Mouse (Mus musculus) left cerebral cortex, adult 8-10 months (tissue): ENCODE results near the gene Glis3. TPM values are rescaled to one million over a fixed set of nuclear protein-coding genes. Genes with fewer than 3 reads are reported as not detected.
A peak's percentile ranks its signal among the peaks of the same experiment; 100 is the strongest.

Experiments used
- DNase-seq, 2 experiments: peaks; one replicate each; pipeline ENCODE4 v3.0.0; 2022; ENCODE audit warnings: low spot score in 2 of 2
- total RNA-seq, 4 experiments: library from RNA; stranded (reverse); gene quantifications; 2 replicates each; pipeline ENCODE4 v1.2.4; 2022

Glis3 gene
- total RNA-seq, 4 experiments from 2014 or later = 7.1 to 8.6 (median 7.2) TPM

DNA sequence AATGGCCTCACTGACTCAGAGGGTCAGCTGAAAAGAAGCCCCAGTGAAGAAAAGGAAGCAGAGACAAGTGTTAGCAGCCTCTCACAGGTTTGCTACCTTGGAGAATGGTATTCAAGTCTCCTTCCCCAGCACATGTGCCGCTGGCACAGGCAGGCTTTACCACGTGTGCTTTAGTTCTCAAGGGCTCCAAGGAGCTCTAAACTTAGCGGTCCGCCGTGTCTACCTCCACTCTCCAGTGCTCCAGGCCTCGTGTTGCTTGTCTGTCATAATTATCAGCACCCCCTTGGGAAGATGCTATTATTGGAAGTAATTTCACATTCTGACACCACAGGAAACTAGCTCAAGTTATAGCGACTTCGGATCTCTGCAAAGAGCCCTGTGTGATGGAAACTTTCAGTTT lies 344.0 kb downstream of the Glis3 start:
- DNase-seq = no peak

DNA sequence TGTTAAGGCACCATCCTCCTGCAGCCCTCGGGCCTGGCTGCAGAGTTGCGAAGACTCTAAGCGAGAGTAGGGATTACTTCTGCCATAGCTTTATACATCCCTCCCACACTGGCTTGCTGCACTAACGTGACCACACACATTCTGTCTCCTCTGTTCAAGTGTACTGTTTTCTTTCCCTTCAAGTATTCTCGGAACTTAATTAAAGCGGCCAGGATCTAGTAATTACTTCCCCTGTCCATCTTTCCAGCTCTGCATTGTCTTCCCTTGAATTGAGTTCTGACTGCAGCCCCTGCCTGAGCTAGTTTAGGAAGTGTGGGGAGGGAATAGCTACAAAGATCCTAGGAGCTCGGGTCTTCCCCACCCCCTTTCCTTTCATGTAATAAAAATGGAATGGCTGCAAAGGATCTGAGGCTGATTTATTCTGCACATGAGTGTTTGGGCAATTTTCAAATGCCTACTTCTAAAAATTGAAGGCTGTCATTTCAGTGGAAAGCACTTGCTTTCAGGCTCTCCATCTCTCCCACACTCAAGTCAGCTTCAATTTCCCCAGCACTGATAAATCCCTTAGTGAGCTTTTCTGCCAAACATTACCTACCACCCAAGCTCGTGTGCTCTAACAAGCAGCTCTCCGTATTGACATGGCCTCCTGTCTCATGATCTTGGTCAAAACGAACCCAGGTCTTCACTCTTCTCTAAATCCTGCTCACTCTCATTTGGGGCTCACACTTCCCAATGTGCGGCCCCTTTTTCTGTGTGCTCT lies 346.7 kb downstream of the Glis3 start:
- no peak for DNase-seq

DNA sequence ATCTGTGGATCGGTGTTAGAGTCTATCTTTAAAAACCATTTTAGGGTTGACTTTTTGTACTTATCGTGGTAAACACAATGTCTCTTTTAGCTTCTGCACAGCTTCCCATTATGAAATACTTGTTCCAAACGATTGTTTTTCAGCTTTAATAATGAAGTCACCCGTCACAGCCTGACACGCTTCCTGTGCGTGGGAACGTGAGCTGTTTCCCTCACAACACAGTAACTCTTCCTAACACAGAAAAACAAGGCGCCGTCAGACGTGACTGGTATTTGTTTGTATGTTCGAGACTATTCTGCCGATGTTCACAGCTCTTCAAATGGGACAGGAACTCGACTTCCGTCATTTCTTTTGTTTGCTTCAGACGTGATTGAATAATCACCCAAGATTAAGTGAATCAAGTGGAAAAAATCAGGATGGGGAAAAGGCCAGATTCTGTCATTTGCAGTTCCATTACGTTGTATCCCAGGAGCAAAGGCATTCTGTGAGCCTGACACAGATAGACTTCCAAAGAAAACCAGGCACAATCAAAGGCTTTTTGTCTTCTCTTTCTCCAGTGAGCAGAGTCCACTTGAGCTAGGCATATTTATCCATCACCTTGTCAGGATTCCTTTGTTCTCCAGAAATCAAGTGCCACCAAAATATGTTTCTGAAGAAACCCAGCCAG lies 351.3 kb downstream of the Glis3 start:
- DNase-seq = no peak

DNA sequence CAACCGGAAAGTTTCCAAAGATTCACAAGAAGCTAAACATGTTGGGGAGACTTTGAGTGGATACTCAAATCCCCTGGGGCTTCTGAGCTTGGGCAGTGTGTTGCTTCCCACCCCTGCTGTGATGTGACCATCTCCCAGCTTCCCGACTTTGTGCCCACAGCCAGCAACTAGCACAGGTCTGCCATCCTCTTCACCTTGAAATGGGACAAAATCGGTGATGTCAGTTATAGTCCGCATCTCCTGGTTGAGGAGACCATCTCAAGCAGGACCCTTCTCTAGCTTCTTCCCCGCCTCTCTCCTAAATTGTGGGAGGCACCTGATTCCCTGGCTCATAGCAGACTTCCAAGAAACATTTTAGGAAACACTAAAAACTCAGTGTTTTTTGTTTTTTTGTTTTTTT lies 352.3 kb downstream of the Glis3 start:
- DNase-seq = no peak

DNA sequence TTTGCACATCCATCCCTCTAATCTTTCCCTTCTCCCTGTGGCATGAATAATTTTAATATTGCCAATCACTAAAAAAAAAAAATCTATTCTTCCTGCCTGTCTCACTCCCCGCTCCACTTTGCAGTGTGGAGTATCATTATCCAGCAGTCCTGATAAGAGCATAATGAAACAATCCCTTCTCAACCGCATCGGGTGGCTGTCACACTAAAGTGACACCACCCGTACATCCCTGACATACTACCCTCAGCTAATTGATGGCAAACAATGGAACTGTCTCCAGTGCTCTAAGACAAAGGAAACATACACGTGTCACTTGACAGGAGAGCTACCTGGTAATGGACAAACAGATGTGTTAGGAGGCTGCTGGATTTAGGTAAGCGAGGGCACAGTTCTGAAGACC lies 373.8 kb downstream of the Glis3 start:
- no peak for DNase-seq

DNA sequence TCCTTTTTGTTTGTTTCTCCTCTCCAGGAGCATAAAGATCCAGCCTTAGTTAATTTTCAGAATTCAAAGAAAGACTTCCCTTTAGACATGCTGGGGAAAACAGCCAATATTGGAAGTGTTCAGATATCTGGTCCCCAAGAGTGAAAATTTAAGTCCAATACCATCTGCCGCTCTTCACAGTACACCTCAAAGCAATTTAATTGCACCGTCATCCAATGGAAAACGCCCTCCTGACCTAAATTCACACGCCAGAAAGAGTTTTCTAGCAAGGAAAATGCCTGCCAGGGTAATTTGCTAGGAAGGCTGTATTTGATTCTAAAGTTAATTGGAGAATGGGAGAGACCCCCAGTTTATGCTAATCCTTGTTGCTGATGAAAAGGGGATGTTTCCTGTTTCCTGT lies 374.4 kb downstream of the Glis3 start:
- DNase-seq = no peak

DNA sequence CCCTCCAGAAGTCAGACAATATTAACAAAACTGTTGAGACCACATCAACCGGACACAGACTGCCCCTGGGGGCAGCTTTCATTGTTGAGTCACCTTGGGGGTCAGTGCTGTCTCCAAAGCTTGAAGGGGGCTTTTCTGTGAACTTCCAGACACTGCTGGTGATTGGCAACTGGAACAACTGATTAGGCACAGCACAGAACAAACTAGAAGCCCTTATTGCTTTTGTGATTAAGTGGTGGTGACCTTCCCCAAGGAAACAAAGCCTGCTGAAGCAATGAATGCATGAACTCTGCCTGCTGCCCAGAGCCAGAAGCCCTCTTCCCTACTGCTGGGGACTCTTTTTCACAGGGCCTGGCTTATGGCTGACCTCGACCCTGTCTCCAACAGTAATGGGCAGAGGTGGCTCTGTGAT lies 377.0 kb downstream of the Glis3 start:
- DNase-seq = no peak

- DNase-seq = no peak
These were observed 379.7 kb downstream of the Glis3 start for GRCm38 (mm10) chr19:28300226-28300625.

DNA sequence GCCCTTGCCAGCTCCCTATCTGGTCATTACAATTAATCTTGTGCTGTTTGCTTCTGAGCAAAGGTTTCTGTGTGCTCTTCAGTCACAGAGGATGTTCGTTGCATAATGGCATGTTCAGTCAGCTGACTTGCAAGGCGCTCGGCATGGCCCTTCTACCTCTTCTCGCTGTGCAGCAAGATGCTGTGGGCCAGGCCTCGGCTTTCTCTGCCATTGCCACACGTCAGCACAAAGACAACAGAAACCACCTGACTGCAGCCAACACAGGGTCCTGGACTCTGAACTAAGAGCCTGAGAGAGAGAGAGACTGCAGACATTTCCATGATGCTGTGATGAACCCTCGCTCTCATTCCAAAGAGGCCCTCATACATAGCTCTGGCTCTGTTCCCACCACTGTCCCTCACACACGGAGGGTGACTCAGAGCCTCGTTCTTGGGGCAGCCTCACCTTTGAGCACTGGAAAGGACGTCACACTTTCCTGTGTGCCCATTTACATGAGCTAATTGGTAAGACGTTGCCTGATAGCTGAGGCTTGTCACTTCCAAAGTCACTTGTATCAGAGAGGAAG lies 380.6 kb downstream of the Glis3 start:
- no peak for DNase-seq

GRCm38 (mm10) chr19:28298669-28299068 lies 381.2 kb downstream of the Glis3 start:
- peak in 1 of 2 experiments; percentile 32 for DNase-seq

GRCm38 (mm10) chr19:28291596-28291995 lies 388.3 kb downstream of the Glis3 start:
- DNase-seq = no peak

DNA sequence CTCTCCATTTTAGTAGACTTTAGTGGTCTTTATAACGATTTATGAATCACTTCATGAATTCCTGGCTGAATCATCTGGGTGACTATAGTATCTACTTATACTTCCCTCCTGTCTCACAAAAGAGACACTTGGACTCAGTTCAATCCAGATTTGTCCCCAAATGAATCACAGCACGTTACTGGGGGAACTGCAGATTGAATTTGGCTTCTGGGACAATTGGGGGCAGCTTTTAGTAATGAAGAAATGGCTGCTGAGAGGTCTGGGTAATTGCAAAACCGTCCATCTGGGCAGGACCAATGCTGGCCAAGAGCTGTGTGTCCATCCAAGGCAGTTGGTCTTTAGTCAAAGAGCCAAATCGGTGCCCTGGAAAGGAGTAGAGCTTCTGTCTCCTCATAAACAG lies 390.4 kb downstream of the Glis3 start:
- peak in 1 of 2 experiments; percentile 7 for DNase-seq

GRCm38 (mm10) chr19:28287431-28287830 lies 392.4 kb downstream of the Glis3 start:
- peak in 1 of 2 experiments; percentile 7 for DNase-seq

- no peak for DNase-seq
These were observed 395.7 kb downstream of the Glis3 start for GRCm38 (mm10) chr19:28284098-28284569.

DNA sequence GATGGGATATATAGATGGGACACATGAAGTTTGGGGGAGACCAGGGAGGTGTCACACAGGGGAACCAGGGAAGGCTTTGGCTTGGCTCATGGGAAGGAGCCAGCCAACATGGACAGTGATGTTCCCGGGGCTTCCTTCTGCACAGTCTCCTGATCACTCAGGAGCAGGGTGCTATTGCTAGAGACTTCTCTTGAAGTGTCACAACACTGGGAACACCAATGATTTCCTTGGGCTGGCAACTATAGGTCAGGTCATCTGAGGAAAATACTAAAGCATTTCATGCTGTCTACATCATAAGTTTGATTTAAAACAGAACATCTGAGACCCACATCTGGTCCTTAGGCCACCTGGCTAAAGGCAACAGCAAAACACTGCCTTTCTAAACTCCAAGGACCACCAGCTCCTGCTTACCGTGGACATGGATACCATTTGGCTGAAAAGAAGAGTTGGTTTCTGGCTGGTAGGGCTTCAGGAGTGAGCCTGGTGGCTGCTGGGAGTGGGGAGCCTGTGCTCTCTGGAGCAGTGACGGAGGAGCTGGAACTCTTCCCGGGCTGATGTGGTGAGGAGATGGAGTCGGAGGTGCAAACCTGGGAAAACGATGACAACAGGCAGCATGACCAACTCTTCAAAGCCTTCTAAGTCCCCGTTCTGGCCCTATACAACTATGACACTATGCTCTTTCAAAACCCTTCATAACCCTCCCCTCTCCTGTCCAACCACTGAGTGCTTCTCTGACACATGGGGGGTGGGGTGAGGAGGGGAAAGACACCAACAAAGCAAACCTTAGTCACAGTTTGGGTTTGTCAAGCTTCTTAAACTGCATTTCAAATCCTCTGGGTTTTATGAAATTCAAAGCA lies 396.4 kb downstream of the Glis3 start:
- DNase-seq = no peak

- DNase-seq = no peak
These were observed 398.5 kb downstream of the Glis3 start for GRCm38 (mm10) chr19:28281405-28281804.

- DNase-seq = no peak
These were observed 402.8 kb downstream of the Glis3 start for GRCm38 (mm10) chr19:28277104-28277503.

GRCm38 (mm10) chr19:28274501-28274900 lies 405.4 kb downstream of the Glis3 start:
- no peak for DNase-seq

DNA sequence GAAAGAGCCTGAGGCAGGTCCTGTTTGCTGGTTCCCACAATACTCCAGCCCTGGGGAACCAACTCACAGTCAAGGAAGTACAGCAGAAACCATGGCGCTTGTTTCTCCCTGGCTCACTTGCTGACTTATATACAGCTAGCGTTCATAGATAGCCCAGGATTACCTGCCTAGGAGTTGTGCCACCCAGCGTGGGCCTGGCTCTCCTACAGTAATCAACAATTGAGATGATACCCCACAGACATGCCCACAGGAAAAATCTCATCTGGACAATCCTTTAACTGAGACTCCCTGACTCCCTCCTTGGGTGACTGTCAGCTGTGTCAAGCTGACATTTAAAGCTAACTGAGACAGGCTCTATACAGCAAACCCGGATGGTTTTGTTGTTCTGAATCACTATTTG lies 405.9 kb downstream of the Glis3 start:
- no peak for DNase-seq

GRCm38 (mm10) chr19:28266850-28267249 lies 413.0 kb downstream of the Glis3 start:
- no peak for DNase-seq

DNA sequence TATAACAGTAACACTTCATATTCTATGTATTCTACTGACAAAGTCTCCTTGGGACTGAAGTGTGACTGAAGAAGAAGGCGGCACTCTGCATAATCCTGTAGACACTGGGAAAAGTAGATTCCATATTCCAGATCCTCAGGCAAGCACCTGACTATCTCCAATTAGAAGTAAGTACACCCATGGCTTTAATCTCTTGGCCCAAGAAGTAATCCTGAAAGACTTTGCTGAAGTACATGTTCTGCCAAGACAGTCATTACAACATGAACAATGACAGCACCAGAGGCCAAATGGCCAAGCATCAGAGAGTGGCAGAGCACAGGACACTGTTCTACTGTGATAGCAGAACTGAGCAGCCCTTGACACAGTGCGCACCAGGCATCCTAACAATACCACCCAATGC lies 414.1 kb downstream of the Glis3 start:
- DNase-seq = no peak
